Mouse (Mus musculus): Measurements from ENCODE around the gene Nmt1. TPM values are rescaled to one million over a fixed set of nuclear protein-coding genes. Genes with fewer than 3 reads are reported as not detected.

Gene Nmt1
- 18.4 and 22.3 TPM in 2 replicates for polyA plus RNA-seq (2012; rRNA removed)
- 44.3 and 51.2 TPM in 2 replicates for polyA plus RNA-seq (2014; fragmentation: Nextera tagmentation; extraction: Ambion mirVana)

DNA sequence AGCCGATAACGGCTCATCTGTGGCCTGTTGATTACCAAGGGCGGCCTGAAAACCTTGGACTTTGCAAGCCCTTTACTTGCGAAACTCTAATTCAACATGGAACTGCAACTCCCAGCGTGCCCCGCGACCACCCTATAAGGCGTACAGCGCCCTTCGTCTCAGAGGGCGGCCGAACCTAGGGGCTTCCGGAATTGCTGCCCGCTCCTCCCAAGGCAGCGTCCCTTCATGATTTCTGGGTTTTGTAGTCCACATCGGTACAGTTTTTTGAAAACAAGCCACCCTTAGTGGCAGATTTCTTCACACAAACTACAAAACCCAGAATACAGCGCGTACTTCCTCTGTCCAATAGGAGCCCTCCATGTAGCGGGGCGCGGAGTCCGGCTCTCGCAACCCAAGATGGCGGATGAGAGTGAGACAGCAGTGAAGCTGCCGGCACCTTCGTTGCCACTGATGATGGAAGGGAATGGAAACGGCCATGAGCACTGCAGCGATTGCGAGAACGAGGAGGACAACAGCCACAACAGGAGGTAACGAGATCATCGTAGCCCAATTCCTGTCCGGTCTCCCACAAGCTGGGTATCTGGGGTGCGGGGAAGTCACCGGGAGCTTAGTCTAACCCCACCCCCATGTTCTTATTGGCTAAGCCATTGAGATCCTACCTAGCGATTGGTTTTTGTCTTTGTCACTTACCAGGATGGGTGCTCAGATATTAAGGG lies at the start of gene Nmt1, which contains the start of gene Dcakd:
Gene Nmt1 (plus strand): TSS at position 15 of the 716 bp plus-strand sequence.
Gene Dcakd (minus strand): TSS at position 158 of the 716 bp plus-strand sequence.
- no peaks in the 10 kb centered on the region for H3K27me3 ChIP-seq (ENCODE audit: control insufficient read depth, insufficient read depth, low read length)
- TF ChIP-seq CTCF (IDR thresholded peaks at IDR 0.05; ENCODE audit: low read depth) (0 out of 2 replicates have a peak, but pooled peaks have one; percentile 6), EP300 (IDR thresholded peaks at IDR 0.05; ENCODE audit: low read depth) (peak; percentile 68; the same call in 1 of the 2 replicates)
- peak within 1 kb of the TSS; percentile 73 to 100 for H3K4me3 ChIP-seq (ENCODE audit: insufficient read depth in 1 of 2, low read depth in 2 of 2, low read length in 2 of 2)

DNA sequence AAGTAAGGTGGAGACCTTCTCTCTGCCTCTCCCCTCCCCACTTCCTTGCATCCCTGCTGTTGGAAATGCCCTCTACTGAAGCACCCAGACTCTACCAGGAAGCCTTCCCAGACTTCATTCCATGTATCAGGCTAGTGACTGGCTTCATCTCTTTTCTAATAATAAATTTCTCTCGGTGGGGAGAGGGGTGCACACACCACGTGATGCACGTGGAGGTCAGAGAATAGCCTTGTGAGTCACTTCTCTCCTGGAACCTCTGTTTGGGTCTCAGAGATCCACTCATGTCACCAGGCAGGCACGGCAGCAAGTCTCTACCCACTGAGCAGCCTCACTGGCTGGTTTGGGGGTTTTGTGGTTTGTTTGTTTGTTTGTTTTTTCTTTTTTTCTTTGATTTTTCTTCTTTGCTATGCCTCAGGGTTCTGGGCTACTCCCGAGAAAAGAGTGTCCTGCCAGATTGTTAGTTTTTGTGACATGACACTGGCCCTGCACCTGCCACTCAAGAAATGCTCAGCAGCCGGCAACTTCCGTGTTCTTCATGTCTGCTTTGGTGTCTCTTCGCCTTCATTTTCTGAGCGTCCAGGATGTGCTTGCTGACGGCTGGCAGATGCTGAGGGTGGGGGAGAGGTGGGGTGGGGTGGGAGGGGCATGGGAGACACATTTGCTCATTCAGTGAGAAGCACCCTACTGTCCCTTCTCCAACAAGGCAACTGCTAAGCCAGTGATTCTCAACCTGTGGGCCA lies 46.7 kb upstream of the Nmt1 start:
- Histone ChIP-seq H3K9ac (replicated peaks) (no peak overlapping the region), H3K27me3 (ENCODE audit: control insufficient read depth, insufficient read depth, low read length) (no peaks in the 10 kb centered on the region)
- DNase-seq (ENCODE audit: low read depth in 3 of 3, low spot score in 3 of 3), result no peak

More for the DNA sequence above, at the start of gene Nmt1, which contains the start of gene Dcakd:
- no peaks in the 10 kb centered on the region for H3K9me3 ChIP-seq (ENCODE audit: control insufficient read depth, low read length)
- H3K9ac ChIP-seq (replicated peaks), result peak within 1 kb of the TSS; percentile 75
- peak within 1 kb of the TSS; percentile 75 for H3K27ac ChIP-seq
- DNase-seq (ENCODE audit: low read depth in 3 of 3, low spot score in 3 of 3) (peak; percentile 94 to 96 (median 96)), ATAC-seq (ENCODE audit: insufficient read depth) (peak; percentile 97)
- peak within 1 kb of the TSS; percentile 89 for H3K4me2 ChIP-seq (ENCODE audit: low read depth)
- 0% methylated on average over 36 of the region's 36 CpGs for WGBS (ENCODE audit: insufficient replicate concordance)
- H3K4me1 ChIP-seq (replicated peaks; ENCODE audit: control insufficient read depth in 2 of 2, insufficient read depth in 2 of 2, low read length in 1 of 2), result peaks cover 16 to 20% of the 10 kb centered on the region in 2 experiments
- peaks cover 13% of the 10 kb centered on the region for H3K36me3 ChIP-seq (replicated peaks; ENCODE audit: control insufficient read depth, insufficient read depth, low read depth)

DNA sequence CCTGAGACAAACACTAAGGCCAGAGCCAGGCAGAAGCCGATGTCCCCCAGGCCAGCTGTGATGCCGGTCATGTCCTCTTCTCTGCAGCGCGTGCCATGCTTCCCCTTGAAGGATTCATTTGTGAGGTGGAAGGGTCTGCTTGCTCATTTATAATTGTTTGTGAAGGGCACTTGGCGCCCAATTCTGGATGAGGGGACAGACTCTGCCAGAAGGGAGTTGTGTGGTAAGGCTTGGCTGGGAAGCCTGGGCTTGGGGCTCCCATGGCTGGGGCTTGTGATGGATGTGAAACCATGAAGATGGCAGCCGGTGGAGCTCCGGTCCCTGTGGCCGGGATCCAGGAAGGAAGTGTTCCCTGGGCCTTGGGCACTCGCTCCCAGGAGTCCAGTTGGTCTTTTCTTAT lies 43.9 kb upstream of the Nmt1 start:
- no peak overlapping the region for H3K27ac ChIP-seq
- WGBS (ENCODE audit: insufficient replicate concordance), result 65% methylated on average over 9 of the region's 9 CpGs
- no peak for DNase-seq (ENCODE audit: low read depth in 3 of 3, low spot score in 3 of 3)
- H3K27me3 ChIP-seq (ENCODE audit: control insufficient read depth, insufficient read depth, low read length), result peaks cover 12% of the 10 kb centered on the region
- H3K9ac ChIP-seq (replicated peaks), result no peak overlapping the region
- no peaks in the 10 kb centered on the region for H3K36me3 ChIP-seq (replicated peaks; ENCODE audit: control insufficient read depth, insufficient read depth, low read depth)
- H3K9me3 ChIP-seq (ENCODE audit: control insufficient read depth, low read length), result no peaks in the 10 kb centered on the region
- H3K4me2 ChIP-seq (ENCODE audit: low read depth), result no peak overlapping the region
- no peak for TF ChIP-seq CTCF (IDR thresholded peaks at IDR 0.05; ENCODE audit: low read depth)
- TF ChIP-seq EP300 (IDR thresholded peaks at IDR 0.05; ENCODE audit: low read depth), result no peak
- ATAC-seq (ENCODE audit: insufficient read depth), result no peak
- no peak overlapping the region for H3K4me3 ChIP-seq (ENCODE audit: insufficient read depth in 1 of 2, low read depth in 2 of 2, low read length in 2 of 2)
- no peaks in the 10 kb centered on the region for H3K4me1 ChIP-seq (replicated peaks; ENCODE audit: control insufficient read depth in 2 of 2, insufficient read depth in 2 of 2, low read length in 1 of 2)

More for the DNA sequence above, 46.7 kb upstream of the Nmt1 start:
- no peak for TF ChIP-seq EP300 (IDR thresholded peaks at IDR 0.05; ENCODE audit: low read depth)
- ATAC-seq (ENCODE audit: insufficient read depth), result no peak
- Histone ChIP-seq H3K36me3 (replicated peaks; ENCODE audit: control insufficient read depth, insufficient read depth, low read depth) (no peaks in the 10 kb centered on the region), H3K9me3 (ENCODE audit: control insufficient read depth, low read length) (no peaks in the 10 kb centered on the region), H3K4me3 (ENCODE audit: insufficient read depth in 1 of 2, low read depth in 2 of 2, low read length in 2 of 2) (no peak overlapping the region), H3K27ac (no peak overlapping the region), H3K4me2 (ENCODE audit: low read depth) (no peak overlapping the region), H3K4me1 (replicated peaks; ENCODE audit: control insufficient read depth in 2 of 2, insufficient read depth in 2 of 2, low read length in 1 of 2) (no peaks in the 10 kb centered on the region)
- 39% methylated on average over 10 of the region's 10 CpGs for WGBS (ENCODE audit: insufficient replicate concordance)

DNA sequence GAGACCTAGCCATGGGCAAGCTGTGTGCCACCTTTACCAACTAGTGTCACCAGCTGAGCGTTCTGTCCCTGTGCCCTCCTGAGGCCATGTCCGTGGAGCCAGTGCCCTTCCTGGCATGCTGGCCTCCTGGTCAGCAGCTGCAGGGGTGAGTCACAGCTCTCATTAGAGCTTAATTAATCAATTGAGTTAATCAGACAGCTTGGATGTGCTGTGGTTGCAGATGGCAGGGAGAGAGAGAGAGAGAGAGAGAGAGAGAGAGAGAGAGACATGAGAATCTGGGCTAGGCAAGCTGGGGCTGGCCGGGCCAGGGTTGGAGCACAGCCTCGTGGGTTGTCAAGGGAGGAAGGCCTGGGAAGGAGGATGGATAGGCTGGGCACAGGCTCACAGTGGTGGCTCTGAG lies 43.4 kb upstream of the Nmt1 start:
- DNase-seq (ENCODE audit: low read depth in 3 of 3, low spot score in 3 of 3), result no peak
- no peaks in the 10 kb centered on the region for H3K9me3 ChIP-seq (ENCODE audit: control insufficient read depth, low read length)
- no peak overlapping the region for H3K9ac ChIP-seq (replicated peaks)
- ATAC-seq (ENCODE audit: insufficient read depth), result no peak
- no peaks in the 10 kb centered on the region for H3K4me1 ChIP-seq (replicated peaks; ENCODE audit: control insufficient read depth in 2 of 2, insufficient read depth in 2 of 2, low read length in 1 of 2)
- H3K36me3 ChIP-seq (replicated peaks; ENCODE audit: control insufficient read depth, insufficient read depth, low read depth), result no peaks in the 10 kb centered on the region
- 50% methylated on average over 4 of the region's 4 CpGs for WGBS (ENCODE audit: insufficient replicate concordance)
- no peak overlapping the region for H3K4me2 ChIP-seq (ENCODE audit: low read depth)
- TF ChIP-seq EP300 (IDR thresholded peaks at IDR 0.05; ENCODE audit: low read depth) (no peak), CTCF (IDR thresholded peaks at IDR 0.05; ENCODE audit: low read depth) (no peak)
- H3K4me3 ChIP-seq (ENCODE audit: insufficient read depth in 1 of 2, low read depth in 2 of 2, low read length in 2 of 2), result no peak overlapping the region
- no peak overlapping the region for H3K27ac ChIP-seq
- peaks cover 17% of the 10 kb centered on the region for H3K27me3 ChIP-seq (ENCODE audit: control insufficient read depth, insufficient read depth, low read length)

DNA sequence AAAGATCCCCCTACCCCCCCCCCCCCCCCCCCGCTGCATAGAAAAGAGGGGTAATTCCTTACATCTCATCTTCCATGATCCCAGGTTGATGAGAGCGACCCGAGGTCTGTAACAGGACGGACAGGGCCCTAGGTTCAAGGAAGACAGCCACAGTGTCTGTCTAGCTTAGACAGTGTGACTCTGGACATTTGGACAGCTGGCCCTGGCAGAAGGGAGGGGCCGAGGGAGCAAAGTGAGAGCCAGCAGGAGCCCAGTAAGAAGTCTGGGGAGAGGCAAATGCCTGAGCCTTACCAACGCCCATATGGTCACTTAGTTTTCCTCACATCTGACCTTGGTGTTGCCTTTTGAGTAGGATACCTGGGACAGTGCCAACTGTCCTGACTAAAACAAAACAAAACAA lies 42.8 kb upstream of the Nmt1 start:
- no peak for TF ChIP-seq EP300 (IDR thresholded peaks at IDR 0.05; ENCODE audit: low read depth)
- no peak for TF ChIP-seq CTCF (IDR thresholded peaks at IDR 0.05; ENCODE audit: low read depth)
- Histone ChIP-seq H3K36me3 (replicated peaks; ENCODE audit: control insufficient read depth, insufficient read depth, low read depth) (no peaks in the 10 kb centered on the region), H3K4me1 (replicated peaks; ENCODE audit: control insufficient read depth in 2 of 2, insufficient read depth in 2 of 2, low read length in 1 of 2) (no peaks in the 10 kb centered on the region), H3K4me3 (ENCODE audit: insufficient read depth in 1 of 2, low read depth in 2 of 2, low read length in 2 of 2) (no peak overlapping the region), H3K27me3 (ENCODE audit: control insufficient read depth, insufficient read depth, low read length) (peaks cover 23% of the 10 kb centered on the region), H3K4me2 (ENCODE audit: low read depth) (no peak overlapping the region), H3K9me3 (ENCODE audit: control insufficient read depth, low read length) (no peaks in the 10 kb centered on the region), H3K9ac (replicated peaks) (no peak overlapping the region), H3K27ac (no peak overlapping the region)
- WGBS (ENCODE audit: insufficient replicate concordance), result 54% methylated on average over 6 of the region's 6 CpGs
- no peak for DNase-seq (ENCODE audit: low read depth in 3 of 3, low spot score in 3 of 3)
- no peak for ATAC-seq (ENCODE audit: insufficient read depth)

Data from liver, embryonic 14.5 days (tissue).